Mouse (Mus musculus) heart, adult 2 months (tissue): ENCODE results near the gene Gm10134. TPM values are rescaled to one million over a fixed set of nuclear protein-coding genes. Genes with fewer than 3 reads are reported as not detected.

Experiments
- DNase-seq, 2 experiments: peaks; one replicate each; pipeline ENCODE4 v3.0.0; 2021
- H3K27ac ChIP-seq: fragments of 200-600 bp; 2 replicates; pipeline ENCODE4 v1.8.1; 2022
- H3K27me3 ChIP-seq: fragments of 200-500 bp; 2 replicates; pipeline ENCODE4 v1.6.1; 2012; ENCODE audit warnings: mild to moderate bottlenecking, low read length, inconsistent platforms, mixed read lengths; ENCODE audit not compliant: control insufficient read depth, insufficient read depth
- H3K36me3 ChIP-seq: fragments of 200-500 bp; 2 replicates; pipeline ENCODE4 v1.6.1; 2012; ENCODE audit warnings: low read length, inconsistent platforms; ENCODE audit not compliant: control insufficient read depth, insufficient read depth
- H3K4me1 ChIP-seq: fragments of 200-500 bp; 2 replicates; pipeline ENCODE4 v1.6.1; 2011; ENCODE audit warnings: low read length; ENCODE audit not compliant: control insufficient read depth, insufficient read depth
- H3K4me3 ChIP-seq: fragments of 200-600 bp; 2 replicates; pipeline ENCODE4 v1.8.1; 2022
- H3K79me2 ChIP-seq: fragments of 200-500 bp; replicated peaks from 2 replicates; pipeline ENCODE4 v1.6.1; 2012; ENCODE audit warnings: mild to moderate bottlenecking, inconsistent platforms, low read length, moderate library complexity, mixed read lengths; ENCODE audit not compliant: control insufficient read depth, insufficient read depth
- H3K9ac ChIP-seq: fragments of 200-500 bp; 2 replicates; pipeline ENCODE4 v1.6.1; 2012; ENCODE audit warnings: low read depth, mild to moderate bottlenecking, control low read depth, inconsistent platforms, low read length, mixed read lengths
- CTCF ChIP-seq: fragments of 200-600 bp; IDR thresholded peaks from 2 replicates; pipeline ENCODE4 v1.8.1; 2022; ENCODE audit warnings: antibody characterized with exemption, mild to moderate bottlenecking, moderate library complexity
- EP300 ChIP-seq: fragments of 200-500 bp; IDR thresholded peaks from 2 replicates; pipeline ENCODE4 v1.6.1; 2011; ENCODE audit warnings: low read depth, low read length, control low read depth; ENCODE audit not compliant: insufficient read depth
- POLR2A ChIP-seq: fragments of 200-500 bp; IDR thresholded peaks from 2 replicates; pipeline ENCODE4 v1.6.1; 2011; ENCODE audit warnings: mild to moderate bottlenecking, low read depth, low read length, control low read depth; ENCODE audit not compliant: insufficient read depth
- WGBS: fragments of 180-500 bp; shearing (Covaris S2); methylation state at CpG from one replicate; pipeline ENCODE4 v1.1.7; 2018; 5-methylcytosine and 5-hydroxymethylcytosine counted together
- intact Hi-C: fragments of 180-260 bp; cut with DNase I; formaldehyde crosslinking; loops from one replicate; pipeline ENCODE4 v1.15.1; 2025
- polyA plus RNA-seq: library from polyadenylated mRNA; depleted of rRNA; stranded (reverse); fragments of >200 nt; gene quantifications from 2 replicates; pipeline ENCODE4 v1.2.3, GENCODE M21; 2012
- total RNA-seq, 2 experiments: library from RNA; stranded (reverse); gene quantifications; 2 replicates each; pipeline ENCODE4 v1.2.3; 2021

Gene Gm10134
- total and polyA plus RNA-seq, 3 experiments = 0.47 to 1.7 (median 1.0) TPM

- no peaks in the 10 kb centered on the region for H3K79me2 ChIP-seq
- no peak overlapping the region for H3K9ac ChIP-seq
- no peaks in the 10 kb centered on the region for H3K4me1 ChIP-seq
- 63% methylated on average over 2 of the region's 2 CpGs for WGBS
- no peak for TF ChIP-seq POLR2A
- TF ChIP-seq CTCF = no peak
- no peak for TF ChIP-seq EP300
- no peak overlapping the region for H3K27ac ChIP-seq
- no peaks in the 10 kb centered on the region for H3K27me3 ChIP-seq
- no peak overlapping the region for H3K4me3 ChIP-seq
- DNase-seq = peak in 1 of 2 experiments; percentile 3
- H3K36me3 ChIP-seq = no peaks in the 10 kb centered on the region
- intact Hi-C loops = no loop called here
Observed at GRCm38 (mm10) chr2:28483861-28484260, 22.0 kb upstream of the Gm10134 start.

GRCm38 (mm10) chr2:28494521-28494920 lies 11.4 kb upstream of the Gm10134 start:
- no peaks in the 10 kb centered on the region for H3K36me3 ChIP-seq
- whole genome bisulfite sequencing = 56% methylated on average over 2 of the region's 2 CpGs
- no peaks in the 10 kb centered on the region for H3K4me1 ChIP-seq
- TF ChIP-seq CTCF (no peak), EP300 (no peak), POLR2A (no peak)
- no peaks in the 10 kb centered on the region for H3K79me2 ChIP-seq
- H3K9ac ChIP-seq = no peak overlapping the region
- DNase-seq = no peak
- no peak overlapping the region for H3K4me3 ChIP-seq
- no peak overlapping the region for H3K27ac ChIP-seq
- intact Hi-C loops = no loop called here
- H3K27me3 ChIP-seq = no peaks in the 10 kb centered on the region

GRCm38 (mm10) chr2:28495207-28495756 lies 10.6 kb upstream of the Gm10134 start:
- peak; percentile 19 to 41 for DNase-seq
- intact Hi-C loops = no loop called here
- Histone ChIP-seq H3K36me3 (no peaks in the 10 kb centered on the region), H3K27ac (no peak overlapping the region), H3K27me3 (no peaks in the 10 kb centered on the region), H3K79me2 (no peaks in the 10 kb centered on the region), H3K4me1 (no peaks in the 10 kb centered on the region), H3K9ac (no peak overlapping the region), H3K4me3 (no peak overlapping the region)
- TF ChIP-seq POLR2A (no peak), CTCF (peak; percentile 54)
- WGBS = 61% methylated on average over 14 of the region's 14 CpGs

- Histone ChIP-seq H3K79me2 (no peaks in the 10 kb centered on the region), H3K27me3 (no peaks in the 10 kb centered on the region), H3K9ac (no peak overlapping the region), H3K36me3 (no peaks in the 10 kb centered on the region), H3K27ac (no peak overlapping the region), H3K4me3 (no peak overlapping the region), H3K4me1 (no peaks in the 10 kb centered on the region)
- DNase-seq = no peak
- 74% methylated on average over 16 of the region's 16 CpGs for WGBS
- intact Hi-C loops = no loop called here
- no peak for TF ChIP-seq EP300
- TF ChIP-seq CTCF = no peak
- TF ChIP-seq POLR2A = no peak
Observed at GRCm38 (mm10) chr2:28495801-28496595, 9.9 kb upstream of the Gm10134 start.

- 66% methylated on average over 5 of the region's 5 CpGs for WGBS
- intact Hi-C loops = no loop called here
- no peak within 1 kb of the TSS for H3K4me3 ChIP-seq
Observed at GRCm38 (mm10) chr2:28496671-28497070, 9.2 kb upstream of the Gm10134 start, which contains the start of gene Gbgt1. Gene Gbgt1, plus strand, starts transcription at chr2:28496891.

GRCm38 (mm10) chr2:28497561-28497960 lies 8.3 kb upstream of the Gm10134 start:
- no peak overlapping the region for H3K4me3 ChIP-seq

More at GRCm38 (mm10) chr2:28496671-28497070, 9.2 kb upstream of the Gm10134 start, which contains the start of gene Gbgt1:
- no peaks in the 10 kb centered on the region for H3K27me3 ChIP-seq
- TF ChIP-seq CTCF (no peak), POLR2A (no peak), EP300 (no peak)
- H3K36me3 ChIP-seq = no peaks in the 10 kb centered on the region
- H3K79me2 ChIP-seq = no peaks in the 10 kb centered on the region
- H3K4me1 ChIP-seq = no peaks in the 10 kb centered on the region
- no peak for DNase-seq
- no peak within 1 kb of the TSS for H3K9ac ChIP-seq
- H3K27ac ChIP-seq = no peak within 1 kb of the TSS

More at GRCm38 (mm10) chr2:28497561-28497960, 8.3 kb upstream of the Gm10134 start:
- Histone ChIP-seq H3K36me3 (no peaks in the 10 kb centered on the region), H3K79me2 (no peaks in the 10 kb centered on the region), H3K27ac (no peak overlapping the region), H3K27me3 (no peaks in the 10 kb centered on the region), H3K4me1 (no peaks in the 10 kb centered on the region), H3K9ac (no peak overlapping the region)
- intact Hi-C loops = no loop called here
- WGBS = 81% methylated on average over 5 of the region's 5 CpGs
- no peak for TF ChIP-seq CTCF
- no peak for TF ChIP-seq POLR2A
- no peak for TF ChIP-seq EP300
- no peak for DNase-seq
